Mouse (Mus musculus): Measurements from ENCODE around the gene Mettl15. TPM values are rescaled to one million over a fixed set of nuclear protein-coding genes. Genes with fewer than 3 reads are reported as not detected.

The Mettl15 gene
- 7.9 and 13.8 TPM in 2 replicates for total RNA-seq (2017)

GRCm38 (mm10) chr2:109280600-109281340 is at the start of gene Mettl15, which contains the start of gene Kif18a:
Mettl15 (minus strand) TSS chr2:109280748.
Kif18a (plus strand) TSS chr2:109280738.
- peak; percentile 94 to 96 for ATAC-seq (replicated peaks in 1 of 2; ENCODE audit: insufficient read depth in 1 of 2, low FRiP score in 2 of 2, low TSS enrichment in 1 of 2, low read depth in 1 of 2, poor library complexity in 2 of 2, severe bottlenecking in 2 of 2)

GRCm38 (mm10) chr2:109311369-109311768 is 30.8 kb upstream of the Mettl15 start:
- no peak for ATAC-seq (replicated peaks in 1 of 2; ENCODE audit: insufficient read depth in 1 of 2, low FRiP score in 2 of 2, low TSS enrichment in 1 of 2, low read depth in 1 of 2, poor library complexity in 2 of 2, severe bottlenecking in 2 of 2)

- no peak for ATAC-seq (replicated peaks in 1 of 2; ENCODE audit: insufficient read depth in 1 of 2, low FRiP score in 2 of 2, low TSS enrichment in 1 of 2, low read depth in 1 of 2, poor library complexity in 2 of 2, severe bottlenecking in 2 of 2)
Measured at GRCm38 (mm10) chr2:109303638-109304037, 23.1 kb upstream of the Mettl15 start.

- ATAC-seq (replicated peaks in 1 of 2; ENCODE audit: insufficient read depth in 1 of 2, low FRiP score in 2 of 2, low TSS enrichment in 1 of 2, low read depth in 1 of 2, poor library complexity in 2 of 2, severe bottlenecking in 2 of 2) = no peak
Measured at GRCm38 (mm10) chr2:109302234-109302633, 21.7 kb upstream of the Mettl15 start.

GRCm38 (mm10) chr2:109298160-109298559 is 17.6 kb upstream of the Mettl15 start:
- ATAC-seq (replicated peaks in 1 of 2; ENCODE audit: insufficient read depth in 1 of 2, low FRiP score in 2 of 2, low TSS enrichment in 1 of 2, low read depth in 1 of 2, poor library complexity in 2 of 2, severe bottlenecking in 2 of 2) = no peak

- ATAC-seq (replicated peaks in 1 of 2; ENCODE audit: insufficient read depth in 1 of 2, low FRiP score in 2 of 2, low TSS enrichment in 1 of 2, low read depth in 1 of 2, poor library complexity in 2 of 2, severe bottlenecking in 2 of 2) = no peak
Measured at GRCm38 (mm10) chr2:109296264-109296663, 15.7 kb upstream of the Mettl15 start.

GRCm38 (mm10) chr2:109289327-109289726 is 8.8 kb upstream of the Mettl15 start:
- ATAC-seq (replicated peaks in 1 of 2; ENCODE audit: insufficient read depth in 1 of 2, low FRiP score in 2 of 2, low TSS enrichment in 1 of 2, low read depth in 1 of 2, poor library complexity in 2 of 2, severe bottlenecking in 2 of 2) = no peak

- no peak for ATAC-seq (replicated peaks in 1 of 2; ENCODE audit: insufficient read depth in 1 of 2, low FRiP score in 2 of 2, low TSS enrichment in 1 of 2, low read depth in 1 of 2, poor library complexity in 2 of 2, severe bottlenecking in 2 of 2)
Measured at GRCm38 (mm10) chr2:109284121-109284520, 3.6 kb upstream of the Mettl15 start.

GRCm38 (mm10) chr2:109281341-109281690 is 768 bp upstream of the Mettl15 start:
- no peak for ATAC-seq (replicated peaks in 1 of 2; ENCODE audit: insufficient read depth in 1 of 2, low FRiP score in 2 of 2, low TSS enrichment in 1 of 2, low read depth in 1 of 2, poor library complexity in 2 of 2, severe bottlenecking in 2 of 2)

- ATAC-seq (replicated peaks in 1 of 2; ENCODE audit: insufficient read depth in 1 of 2, low FRiP score in 2 of 2, low TSS enrichment in 1 of 2, low read depth in 1 of 2, poor library complexity in 2 of 2, severe bottlenecking in 2 of 2) = no peak
Measured at GRCm38 (mm10) chr2:109280272-109280599, 312 bp downstream of the Mettl15 start.

- peak; percentile 25 to 29; a peak in 2 of 4 replicates for ATAC-seq (replicated peaks in 1 of 2; ENCODE audit: insufficient read depth in 1 of 2, low FRiP score in 2 of 2, low TSS enrichment in 1 of 2, low read depth in 1 of 2, poor library complexity in 2 of 2, severe bottlenecking in 2 of 2)
Measured at GRCm38 (mm10) chr2:109278036-109278435, 2.5 kb downstream of the Mettl15 start.

- ATAC-seq (replicated peaks in 1 of 2; ENCODE audit: insufficient read depth in 1 of 2, low FRiP score in 2 of 2, low TSS enrichment in 1 of 2, low read depth in 1 of 2, poor library complexity in 2 of 2, severe bottlenecking in 2 of 2) = no peak
Measured at GRCm38 (mm10) chr2:109277593-109277992, 3.0 kb downstream of the Mettl15 start.

- ATAC-seq (replicated peaks in 1 of 2; ENCODE audit: insufficient read depth in 1 of 2, low FRiP score in 2 of 2, low TSS enrichment in 1 of 2, low read depth in 1 of 2, poor library complexity in 2 of 2, severe bottlenecking in 2 of 2) = no peak
Measured at GRCm38 (mm10) chr2:109273098-109273497, 7.5 kb downstream of the Mettl15 start.

GRCm38 (mm10) chr2:109262779-109263178 is 17.8 kb downstream of the Mettl15 start:
- no peak for ATAC-seq (replicated peaks in 1 of 2; ENCODE audit: insufficient read depth in 1 of 2, low FRiP score in 2 of 2, low TSS enrichment in 1 of 2, low read depth in 1 of 2, poor library complexity in 2 of 2, severe bottlenecking in 2 of 2)

GRCm38 (mm10) chr2:109241947-109242346 is 38.6 kb downstream of the Mettl15 start:
- ATAC-seq (replicated peaks in 1 of 2; ENCODE audit: insufficient read depth in 1 of 2, low FRiP score in 2 of 2, low TSS enrichment in 1 of 2, low read depth in 1 of 2, poor library complexity in 2 of 2, severe bottlenecking in 2 of 2) = no peak

GRCm38 (mm10) chr2:109235741-109236140 is 44.8 kb downstream of the Mettl15 start:
- ATAC-seq (replicated peaks in 1 of 2; ENCODE audit: insufficient read depth in 1 of 2, low FRiP score in 2 of 2, low TSS enrichment in 1 of 2, low read depth in 1 of 2, poor library complexity in 2 of 2, severe bottlenecking in 2 of 2) = no peak

- no peak for ATAC-seq (replicated peaks in 1 of 2; ENCODE audit: insufficient read depth in 1 of 2, low FRiP score in 2 of 2, low TSS enrichment in 1 of 2, low read depth in 1 of 2, poor library complexity in 2 of 2, severe bottlenecking in 2 of 2)
Measured at GRCm38 (mm10) chr2:109233876-109234275, 46.7 kb downstream of the Mettl15 start.

- no peak for ATAC-seq (replicated peaks in 1 of 2; ENCODE audit: insufficient read depth in 1 of 2, low FRiP score in 2 of 2, low TSS enrichment in 1 of 2, low read depth in 1 of 2, poor library complexity in 2 of 2, severe bottlenecking in 2 of 2)
Measured at GRCm38 (mm10) chr2:109230443-109230842, 50.1 kb downstream of the Mettl15 start.

- no peak for ATAC-seq (replicated peaks in 1 of 2; ENCODE audit: insufficient read depth in 1 of 2, low FRiP score in 2 of 2, low TSS enrichment in 1 of 2, low read depth in 1 of 2, poor library complexity in 2 of 2, severe bottlenecking in 2 of 2)
Measured at GRCm38 (mm10) chr2:109227196-109227595, 53.4 kb downstream of the Mettl15 start.

Measured in hematopoietic stem cell, adult 5-6 weeks (primary cell).